Mouse (Mus musculus) T-helper 2 cell (primary cell): ENCODE measurements around the gene Tpp2.
"Not testable (repeated sequence)": the region's sequence is repeated elsewhere in the genome, so short reads cannot be mapped to it uniquely, and the experiment has no call there.

ENCODE experiments used
- in situ Hi-C: fragments of 300-600 bp; cut with MboI, MseI; formaldehyde crosslinking; loops from one replicate; pipeline ENCODE4 v1.15.1; 2025; ENCODE audit warnings: high pct_unique_total_duplicates

The Tpp2 gene

GRCm38 (mm10) chr1:44015556-44015955, 82.1 kb downstream of the Tpp2 start:
- in situ Hi-C loops = no loop called here

GRCm38 (mm10) chr1:44019934-44020333, 86.5 kb downstream of the Tpp2 start, which contains the start of gene Mettl21c:
Mettl21c (minus strand) TSS chr1:44020034.
- in situ Hi-C loops = no loop called here

- in situ Hi-C loops = no loop called here
Observed at GRCm38 (mm10) chr1:44022656-44023055, 89.2 kb downstream of the Tpp2 start.

GRCm38 (mm10) chr1:44027651-44028050, 94.2 kb downstream of the Tpp2 start:
- in situ Hi-C loops = no loop called here

GRCm38 (mm10) chr1:44032213-44032612, 98.8 kb downstream of the Tpp2 start:
- in situ Hi-C loops = no loop called here

GRCm38 (mm10) chr1:44032948-44033347, 99.5 kb downstream of the Tpp2 start:
- in situ Hi-C loops = no loop called here

GRCm38 (mm10) chr1:44041797-44042554, 108.5 kb downstream of the Tpp2 start:
- in situ Hi-C loops = no loop called here

GRCm38 (mm10) chr1:44042555-44042915, 109.1 kb downstream of the Tpp2 start:
- in situ Hi-C loops = no loop called here

GRCm38 (mm10) chr1:44045689-44046088, 112.2 kb downstream of the Tpp2 start:
- in situ Hi-C loops = not testable (repeated sequence)

- in situ Hi-C loops = no loop called here
Observed at GRCm38 (mm10) chr1:44046556-44046955, 113.1 kb downstream of the Tpp2 start.
